Mouse (Mus musculus) intestine, postnatal 0 days (tissue): ENCODE results near the gene Phf20. TPM values are rescaled to one million over a fixed set of nuclear protein-coding genes. Genes with fewer than 3 reads are reported as not detected.
A peak's percentile ranks its signal among the peaks of the same experiment; 100 is the strongest.

Source experiments
- ATAC-seq: fragments of 200-750 bp; cut with Nextera tagmentation; 2 replicates; pipeline ENCODE4 v1.8.0; 2017; ENCODE audit warnings: mild to moderate bottlenecking, moderate TSS enrichment, moderate library complexity
- H3K27ac ChIP-seq: fragments of 300-500 bp; sonication (generic); 2 replicates; pipeline ENCODE4 v1.5.1; 2014; ENCODE audit warnings: mild to moderate bottlenecking, low read depth, low read length, moderate library complexity
- H3K27me3 ChIP-seq: fragments of 300-500 bp; sonication (generic); replicated peaks from 2 replicates; pipeline ENCODE4 v1.6.1; 2014; ENCODE audit warnings: low read length, mixed read lengths; ENCODE audit not compliant: control insufficient read depth, insufficient read depth
- H3K36me3 ChIP-seq: fragments of 300-500 bp; sonication (generic); 2 replicates; pipeline ENCODE4 v1.6.1; 2014; ENCODE audit warnings: mild to moderate bottlenecking, moderate library complexity; ENCODE audit not compliant: control insufficient read depth, insufficient read depth
- H3K4me1 ChIP-seq: fragments of 300-500 bp; sonication (generic); replicated peaks from 2 replicates; pipeline ENCODE4 v1.6.1; 2014; ENCODE audit warnings: antibody characterized with exemption, low read length, mixed read lengths; ENCODE audit not compliant: control insufficient read depth, insufficient read depth
- H3K4me2 ChIP-seq: fragments of 300-500 bp; sonication (generic); replicated peaks from 2 replicates; pipeline ENCODE4 v1.6.1; 2014; ENCODE audit warnings: low read depth, mild to moderate bottlenecking, moderate library complexity
- H3K4me3 ChIP-seq: fragments of 300-500 bp; sonication (generic); 2 replicates; pipeline ENCODE4 v1.5.1; 2014; ENCODE audit warnings: low read depth, low read length
- H3K9ac ChIP-seq: fragments of 300-500 bp; sonication (generic); 2 replicates; pipeline ENCODE4 v1.6.1; 2014; ENCODE audit warnings: mild to moderate bottlenecking, low read depth, low read length
- H3K9me3 ChIP-seq: fragments of 300-500 bp; sonication (generic); 2 replicates; pipeline ENCODE4 v1.6.1; 2016; ENCODE audit warnings: mixed run types; ENCODE audit not compliant: control insufficient read depth
- CTCF ChIP-seq: sonication (generic); IDR thresholded peaks from 2 replicates; pipeline ENCODE4 v1.5.1; 2016; ENCODE audit warnings: low read depth, mild to moderate bottlenecking, control low read depth, antibody characterized with exemption, moderate library complexity
- WGBS: fragments of 180-500 bp; shearing (Covaris S2); extraction: QIAGEN DNeasy Blood & Tissue Kit; methylation state at CpG from one replicate; pipeline ENCODE4 v1.1.7; 2014; 5-methylcytosine and 5-hydroxymethylcytosine counted together
- polyA plus RNA-seq: library from polyadenylated mRNA; unstranded; fragments of >200 nt; fragmentation: Nextera tagmentation; extraction: Ambion mirVana; gene quantifications from 2 replicates; pipeline ENCODE4 v1.2.1, GENCODE M21; 2015

The Phf20 gene
- polyA plus RNA-seq, 1 experiment from 2014 or later: 20.9 TPM

DNA sequence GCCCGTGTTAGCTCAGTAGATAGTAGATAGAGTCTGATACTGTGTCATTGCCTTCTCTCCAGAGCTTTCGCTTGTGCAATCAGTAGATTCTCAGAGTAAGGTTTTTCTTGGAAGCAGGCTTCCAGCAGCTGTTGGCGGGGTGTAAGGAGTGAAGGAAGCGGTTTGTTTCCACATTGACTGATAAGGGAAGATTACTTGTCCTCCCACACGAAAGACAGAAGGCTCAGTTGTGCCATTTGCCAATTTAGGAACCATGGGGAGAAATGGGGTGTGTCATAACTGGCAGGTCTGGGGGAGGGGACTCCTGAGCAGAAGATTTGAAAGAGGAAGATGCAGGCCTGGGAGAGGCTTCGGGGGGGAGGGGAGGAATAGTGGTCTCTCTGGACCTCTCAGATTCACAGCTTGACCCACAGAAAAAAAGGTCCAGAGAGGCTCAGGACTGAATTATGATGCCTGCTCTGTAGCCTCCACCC is 127.9 kb downstream of the Phf20 start:
- 0 out of 2 replicates have a peak, but pooled peaks have one; percentile 13 for ATAC-seq
- Histone ChIP-seq H3K27ac (peak overlapping the region; percentile 47; the same call in 1 of the 2 replicates), H3K4me3 (no peak overlapping the region), H3K4me2 (peak overlapping the region; percentile 27; the same call in 1 of the 2 replicates), H3K36me3 (0 out of 2 replicates have a peak, but pooled peaks cover 4% of the 10 kb centered on the region), H3K27me3 (no peaks in the 10 kb centered on the region), H3K9me3 (no peaks in the 10 kb centered on the region), H3K4me1 (no peaks in the 10 kb centered on the region), H3K9ac (no peak overlapping the region)
- TF ChIP-seq CTCF: no peak
- WGBS: 26% methylated on average over 6 of the region's 6 CpGs

DNA sequence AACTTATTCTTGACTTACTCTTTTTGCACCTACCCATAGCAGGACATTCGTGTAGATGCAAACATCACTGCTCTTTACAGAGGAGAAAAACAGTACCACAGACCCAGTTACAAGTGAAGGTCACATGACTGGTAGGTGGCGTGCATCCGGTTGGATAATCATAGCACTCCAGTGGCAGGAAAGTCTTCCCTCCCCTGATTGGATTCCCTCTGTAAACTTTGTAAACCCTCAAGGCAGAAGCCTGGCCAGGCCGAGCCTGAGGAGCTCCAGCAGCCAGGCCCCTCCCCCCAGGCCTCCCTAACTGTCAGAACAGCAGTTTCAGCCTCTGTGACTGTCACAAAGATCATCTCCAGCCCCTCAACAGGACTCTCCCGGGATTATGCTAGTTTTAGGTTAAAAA is 128.4 kb downstream of the Phf20 start:
- Histone ChIP-seq H3K27me3 (no peaks in the 10 kb centered on the region), H3K4me3 (no peak overlapping the region), H3K9ac (no peak overlapping the region), H3K4me2 (peak overlapping the region; percentile 27; the same call in 1 of the 2 replicates), H3K4me1 (no peaks in the 10 kb centered on the region), H3K9me3 (no peaks in the 10 kb centered on the region), H3K36me3 (0 out of 2 replicates have a peak, but pooled peaks cover 4% of the 10 kb centered on the region), H3K27ac (peak overlapping the region; percentile 47; the same call in 1 of the 2 replicates)
- ATAC-seq: peak; percentile 36; the same call in 1 of the 2 replicates
- no peak for TF ChIP-seq CTCF
- WGBS: 22% methylated on average over 5 of the region's 5 CpGs

DNA sequence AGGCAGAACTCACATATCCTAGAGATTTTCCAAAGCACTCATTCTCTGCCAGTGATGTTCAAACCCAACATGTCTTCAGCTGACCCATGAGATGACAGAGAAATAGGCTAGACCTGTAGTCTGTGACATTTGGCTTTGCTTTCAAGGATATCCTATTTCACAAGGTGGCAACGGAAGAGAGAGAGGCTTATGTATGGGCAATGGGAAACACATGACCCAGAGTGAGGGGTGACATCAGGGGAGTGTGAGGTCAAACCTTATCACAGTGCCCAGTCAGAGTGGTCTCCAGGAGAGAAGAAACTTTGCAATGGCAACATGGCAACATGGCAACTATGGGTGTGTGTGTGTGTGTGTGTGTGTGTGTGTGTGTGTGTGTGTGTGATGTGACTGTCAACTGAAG is 134.4 kb downstream of the Phf20 start:
- Histone ChIP-seq H3K36me3 (no peaks in the 10 kb centered on the region), H3K27ac (no peak overlapping the region), H3K27me3 (no peaks in the 10 kb centered on the region), H3K4me3 (no peak overlapping the region), H3K9ac (no peak overlapping the region), H3K9me3 (no peaks in the 10 kb centered on the region), H3K4me1 (no peaks in the 10 kb centered on the region), H3K4me2 (no peak overlapping the region)
- ATAC-seq: no peak
- no peak for TF ChIP-seq CTCF
- WGBS: 86% methylated on average over 1 of the region's 1 CpGs

DNA sequence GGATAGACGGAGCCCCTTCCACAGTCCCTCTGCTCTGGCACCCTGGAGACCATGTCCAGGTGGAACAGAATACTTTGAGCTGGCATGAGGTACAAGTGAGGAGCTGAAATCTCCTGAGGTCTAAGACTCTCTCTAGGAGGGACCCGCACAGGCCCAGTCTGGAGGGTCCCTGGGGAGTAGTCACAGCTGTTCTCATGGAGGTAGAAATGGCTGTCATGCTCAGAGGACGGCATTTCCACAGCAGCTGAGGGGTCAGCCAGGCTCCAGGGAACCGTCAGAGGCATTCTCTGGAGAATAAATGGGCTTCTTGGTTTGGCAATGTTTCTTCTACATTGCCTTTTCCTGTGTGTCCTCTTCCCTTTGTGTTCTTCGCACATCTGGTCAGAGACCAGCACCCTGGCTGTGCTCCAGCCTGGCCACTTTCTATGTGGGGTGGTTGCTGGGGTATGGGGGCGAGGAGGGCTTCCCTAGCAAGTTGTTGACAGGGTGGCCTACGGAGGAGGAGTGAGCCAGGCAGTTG is 135.2 kb downstream of the Phf20 start:
- Histone ChIP-seq H3K36me3 (no peaks in the 10 kb centered on the region), H3K9ac (no peak overlapping the region), H3K4me3 (no peak overlapping the region), H3K4me2 (no peak overlapping the region), H3K27ac (no peak overlapping the region), H3K27me3 (no peaks in the 10 kb centered on the region), H3K4me1 (no peaks in the 10 kb centered on the region), H3K9me3 (no peaks in the 10 kb centered on the region)
- no peak for ATAC-seq
- TF ChIP-seq CTCF: no peak
- WGBS: 69% methylated on average over 7 of the region's 7 CpGs

DNA sequence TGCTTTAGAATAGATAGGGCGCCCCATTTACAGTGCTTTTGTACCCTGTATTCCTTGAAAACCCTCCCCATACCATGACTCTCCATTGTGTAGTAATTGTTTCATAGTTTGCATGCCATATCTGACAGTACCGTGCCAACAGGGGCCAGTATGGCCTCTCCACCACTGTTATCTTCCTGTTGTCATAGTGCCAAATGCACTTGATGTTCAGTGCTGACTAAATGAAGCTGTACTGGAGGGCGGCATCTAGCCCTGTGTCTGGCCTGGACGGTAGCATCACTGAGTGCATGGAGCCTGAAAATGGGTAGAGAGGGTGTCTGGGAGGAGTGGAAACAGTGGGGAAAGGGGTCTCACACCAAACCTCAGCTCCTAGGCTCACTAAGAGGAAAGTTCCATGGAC is 143.8 kb downstream of the Phf20 start:
- Histone ChIP-seq H3K36me3 (no peaks in the 10 kb centered on the region), H3K27me3 (no peaks in the 10 kb centered on the region), H3K4me2 (no peak overlapping the region), H3K9me3 (no peaks in the 10 kb centered on the region), H3K4me3 (no peak overlapping the region), H3K27ac (no peak overlapping the region), H3K9ac (no peak overlapping the region), H3K4me1 (no peaks in the 10 kb centered on the region)
- ATAC-seq: no peak
- WGBS: 82% methylated on average over 4 of the region's 4 CpGs
- TF ChIP-seq CTCF: no peak

DNA sequence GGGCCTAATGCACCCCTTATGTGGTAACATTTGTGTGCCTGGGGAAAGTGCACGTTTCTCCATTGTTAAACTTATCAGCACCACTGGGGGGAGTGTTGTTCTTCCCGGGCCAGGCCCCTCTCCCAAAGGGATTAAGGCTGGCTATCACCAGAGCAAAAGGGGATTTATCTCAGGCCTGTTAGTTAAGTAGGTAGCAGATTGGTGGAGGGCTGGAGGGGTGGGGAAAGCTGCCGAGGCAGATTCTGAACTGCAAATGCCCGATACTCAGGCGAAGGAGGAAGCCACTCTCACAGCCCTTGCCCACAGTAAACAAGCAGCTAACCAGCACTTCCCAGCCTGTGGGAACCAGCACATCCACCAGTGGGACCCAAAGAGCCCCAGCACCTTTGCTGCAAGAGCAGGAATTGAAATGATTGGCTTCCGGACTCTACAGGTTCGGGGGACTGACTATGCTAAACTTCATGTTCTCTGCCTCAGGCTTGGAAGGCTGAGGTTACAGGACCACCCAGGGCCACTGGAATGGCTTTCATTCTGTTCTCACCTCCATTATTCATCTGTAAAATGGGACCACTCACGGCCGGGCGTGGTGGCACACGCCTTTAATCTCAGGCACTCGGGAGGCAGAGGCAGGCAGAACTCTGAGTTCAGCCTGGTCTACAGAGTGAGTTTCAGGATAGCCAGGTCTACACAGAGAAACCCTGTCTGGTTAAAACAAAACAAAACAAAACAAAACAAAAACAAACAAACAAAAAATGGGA is 148.7 kb downstream of the Phf20 start:
- no peaks in the 10 kb centered on the region for H3K27me3 ChIP-seq
- H3K4me1 ChIP-seq: no peaks in the 10 kb centered on the region
- no peak overlapping the region for H3K4me3 ChIP-seq
- no peak overlapping the region for H3K27ac ChIP-seq
- no peak overlapping the region for H3K9ac ChIP-seq
- TF ChIP-seq CTCF: peak; percentile 62
- H3K4me2 ChIP-seq: no peak overlapping the region
- no peak for ATAC-seq
- no peaks in the 10 kb centered on the region for H3K9me3 ChIP-seq
- H3K36me3 ChIP-seq: no peaks in the 10 kb centered on the region
- 57% methylated on average over 12 of the region's 12 CpGs for WGBS
